Mouse (Mus musculus) heart, embryonic 15.5 days (tissue): ENCODE results near the gene Mroh2a. TPM values are rescaled to one million over a fixed set of nuclear protein-coding genes. Genes with fewer than 3 reads are reported as not detected.

Source experiments
- ATAC-seq: fragments of 200-750 bp; cut with Nextera tagmentation; replicated peaks from 2 replicates; pipeline ENCODE4 v1.8.0; 2017; ENCODE audit warnings: low read depth, moderate TSS enrichment; ENCODE audit not compliant: insufficient number of reproducible peaks, insufficient read depth, low FRiP score
- H3K27ac ChIP-seq: fragments of 300-500 bp; sonication (generic); 2 replicates; pipeline ENCODE4 v1.5.1; 2015; ENCODE audit warnings: mild to moderate bottlenecking, inconsistent platforms
- H3K27me3 ChIP-seq: fragments of 300-500 bp; sonication (generic); 2 replicates; pipeline ENCODE4 v1.6.1; 2015; ENCODE audit warnings: inconsistent platforms
- H3K36me3 ChIP-seq: fragments of 300-500 bp; sonication (generic); 2 replicates; pipeline ENCODE4 v1.6.1; 2015; ENCODE audit warnings: mild to moderate bottlenecking, inconsistent platforms
- H3K4me1 ChIP-seq: fragments of 300-500 bp; sonication (generic); replicated peaks from 2 replicates; pipeline ENCODE4 v1.6.1; 2015; ENCODE audit warnings: inconsistent platforms
- H3K4me2 ChIP-seq: fragments of 300-500 bp; sonication (generic); 2 replicates; pipeline ENCODE4 v1.6.1; 2015; ENCODE audit warnings: inconsistent platforms, mild to moderate bottlenecking, moderate library complexity
- H3K4me3 ChIP-seq: fragments of 300-500 bp; sonication (generic); 2 replicates; pipeline ENCODE4 v1.5.1; 2015; ENCODE audit warnings: mild to moderate bottlenecking, inconsistent platforms
- H3K9ac ChIP-seq: fragments of 300-500 bp; sonication (generic); 2 replicates; pipeline ENCODE4 v1.6.1; 2015; ENCODE audit warnings: mild to moderate bottlenecking, inconsistent platforms
- H3K9me3 ChIP-seq: fragments of 300-500 bp; sonication (generic); replicated peaks from 2 replicates; pipeline ENCODE4 v1.6.1; 2016; ENCODE audit warnings: inconsistent platforms
- WGBS: fragments of 180-500 bp; shearing (Covaris S2); methylation state at CpG from one replicate; pipeline ENCODE4 v1.1.7; 2015; ENCODE audit warnings: mixed read lengths; 5-methylcytosine and 5-hydroxymethylcytosine counted together
- polyA plus RNA-seq: library from polyadenylated mRNA; unstranded; fragments of >200 nt; fragmentation: Nextera tagmentation; extraction: Ambion mirVana; gene quantifications from 2 replicates; pipeline ENCODE4 v1.2.1, GENCODE M21; 2015

Gene Mroh2a
- 0.60 and 0.87 TPM in 2 replicates for polyA plus RNA-seq

GRCm38 (mm10) chr1:88226670-88227379 is at the start of gene Mroh2a:
Gene Mroh2a, plus strand, starts transcription at chr1:88226986.
- H3K9ac ChIP-seq = no peak within 1 kb of the TSS
- H3K4me1 ChIP-seq = no peaks in the 10 kb centered on the region
- no peak within 1 kb of the TSS for H3K4me2 ChIP-seq
- no peaks in the 10 kb centered on the region for H3K27me3 ChIP-seq
- H3K9me3 ChIP-seq = peaks cover 48% of the 10 kb centered on the region
- no peak for ATAC-seq
- no peak within 1 kb of the TSS for H3K27ac ChIP-seq
- WGBS = 46% methylated on average over 5 of the region's 5 CpGs
- H3K36me3 ChIP-seq = no peaks in the 10 kb centered on the region
- H3K4me3 ChIP-seq = no peak within 1 kb of the TSS

- H3K4me3 ChIP-seq = no peak overlapping the region
- no peaks in the 10 kb centered on the region for H3K36me3 ChIP-seq
- H3K4me1 ChIP-seq = no peaks in the 10 kb centered on the region
- peaks cover 5% of the 10 kb centered on the region; the same call in 1 of the 2 replicates for H3K9me3 ChIP-seq
- WGBS = 77% methylated on average over 1 of the region's 1 CpGs
- no peak overlapping the region for H3K27ac ChIP-seq
- H3K9ac ChIP-seq = no peak overlapping the region
- H3K4me2 ChIP-seq = no peak overlapping the region
- no peaks in the 10 kb centered on the region for H3K27me3 ChIP-seq
- ATAC-seq = no peak
These were observed 47.1 kb upstream of the Mroh2a start for GRCm38 (mm10) chr1:88179657-88180056.

- Histone ChIP-seq H3K4me2 (no peak overlapping the region), H3K27me3 (no peaks in the 10 kb centered on the region), H3K36me3 (no peaks in the 10 kb centered on the region), H3K27ac (no peak overlapping the region), H3K9me3 (no peaks in the 10 kb centered on the region), H3K4me3 (no peak overlapping the region), H3K4me1 (no peaks in the 10 kb centered on the region), H3K9ac (no peak overlapping the region)
- 75% methylated on average over 5 of the region's 5 CpGs for WGBS
- no peak for ATAC-seq
These were observed 40.4 kb upstream of the Mroh2a start for GRCm38 (mm10) chr1:88186325-88186935.

GRCm38 (mm10) chr1:88192136-88192535 is 34.6 kb upstream of the Mroh2a start:
- no peak overlapping the region for H3K4me3 ChIP-seq
- 66% methylated on average over 3 of the region's 3 CpGs for WGBS

GRCm38 (mm10) chr1:88195687-88196086 is 31.1 kb upstream of the Mroh2a start:
- Histone ChIP-seq H3K4me3 (no peak overlapping the region), H3K9me3 (no peaks in the 10 kb centered on the region), H3K36me3 (no peaks in the 10 kb centered on the region), H3K4me1 (no peaks in the 10 kb centered on the region), H3K9ac (no peak overlapping the region), H3K27me3 (no peaks in the 10 kb centered on the region), H3K27ac (no peak overlapping the region), H3K4me2 (no peak overlapping the region)
- ATAC-seq = no peak
- 90% methylated on average over 1 of the region's 1 CpGs for WGBS

More at GRCm38 (mm10) chr1:88192136-88192535, 34.6 kb upstream of the Mroh2a start:
- no peak for ATAC-seq
- H3K9me3 ChIP-seq = no peaks in the 10 kb centered on the region
- no peak overlapping the region for H3K9ac ChIP-seq
- no peaks in the 10 kb centered on the region for H3K36me3 ChIP-seq
- no peak overlapping the region for H3K4me2 ChIP-seq
- no peaks in the 10 kb centered on the region for H3K4me1 ChIP-seq
- no peak overlapping the region for H3K27ac ChIP-seq
- no peaks in the 10 kb centered on the region for H3K27me3 ChIP-seq

- Histone ChIP-seq H3K4me3 (no peak overlapping the region), H3K4me2 (no peak overlapping the region), H3K27me3 (no peaks in the 10 kb centered on the region), H3K9me3 (no peaks in the 10 kb centered on the region), H3K36me3 (no peaks in the 10 kb centered on the region), H3K27ac (no peak overlapping the region), H3K4me1 (no peaks in the 10 kb centered on the region), H3K9ac (no peak overlapping the region)
- ATAC-seq = no peak
- WGBS = 69% methylated on average over 3 of the region's 3 CpGs
These were observed 29.3 kb upstream of the Mroh2a start for GRCm38 (mm10) chr1:88197443-88197842.

GRCm38 (mm10) chr1:88199996-88200395 is 26.8 kb upstream of the Mroh2a start:
- Histone ChIP-seq H3K36me3 (no peaks in the 10 kb centered on the region), H3K4me2 (no peak overlapping the region), H3K9ac (no peak overlapping the region), H3K27me3 (no peaks in the 10 kb centered on the region), H3K9me3 (no peaks in the 10 kb centered on the region), H3K27ac (no peak overlapping the region), H3K4me1 (peaks cover under 1% of the 10 kb centered on the region; the same call in 1 of the 2 replicates), H3K4me3 (no peak overlapping the region)
- ATAC-seq = no peak
- WGBS = 62% methylated on average over 2 of the region's 2 CpGs

GRCm38 (mm10) chr1:88200456-88200855 is 26.3 kb upstream of the Mroh2a start, which contains the start of gene Ugt1a2:
Gene Ugt1a2, plus strand, starts transcription at chr1:88200601.
- WGBS = 74% methylated on average over 7 of the region's 7 CpGs
- Histone ChIP-seq H3K4me3 (no peak within 1 kb of the TSS), H3K27me3 (no peaks in the 10 kb centered on the region), H3K9ac (no peak within 1 kb of the TSS), H3K4me1 (peaks cover 5% of the 10 kb centered on the region; the same call in 1 of the 2 replicates), H3K4me2 (no peak within 1 kb of the TSS), H3K27ac (no peak within 1 kb of the TSS), H3K9me3 (no peaks in the 10 kb centered on the region), H3K36me3 (no peaks in the 10 kb centered on the region)
- no peak for ATAC-seq

- ATAC-seq = peak; percentile 95
- Histone ChIP-seq H3K36me3 (no peaks in the 10 kb centered on the region), H3K4me3 (peak within 1 kb of the TSS; percentile 56), H3K27ac (no peak within 1 kb of the TSS), H3K4me2 (peak within 1 kb of the TSS; percentile 91), H3K4me1 (peaks cover 9% of the 10 kb centered on the region), H3K27me3 (no peaks in the 10 kb centered on the region), H3K9ac (peak within 1 kb of the TSS; percentile 71), H3K9me3 (no peaks in the 10 kb centered on the region)
- 4% methylated on average over 62 of the region's 62 CpGs for WGBS
These were observed 21.4 kb upstream of the Mroh2a start, which contains the start of gene Dnajb3 for GRCm38 (mm10) chr1:88205294-88205922. Gene Dnajb3, minus strand, starts transcription at chr1:88205782.

- ATAC-seq = no peak
- Histone ChIP-seq H3K9me3 (peaks cover 7% of the 10 kb centered on the region), H3K27ac (no peak overlapping the region), H3K4me2 (no peak overlapping the region), H3K4me3 (no peak overlapping the region), H3K27me3 (no peaks in the 10 kb centered on the region), H3K4me1 (peaks cover 9% of the 10 kb centered on the region), H3K36me3 (no peaks in the 10 kb centered on the region), H3K9ac (no peak overlapping the region)
- 68% methylated on average over 2 of the region's 2 CpGs for WGBS
These were observed 19.8 kb upstream of the Mroh2a start for GRCm38 (mm10) chr1:88206843-88207479.

GRCm38 (mm10) chr1:88211812-88212211 is 15.0 kb upstream of the Mroh2a start, which contains the start of gene Ugt1a1:
Gene Ugt1a1, plus strand, starts transcription at chr1:88211959.
- Histone ChIP-seq H3K4me1 (no peaks in the 10 kb centered on the region), H3K4me2 (no peak within 1 kb of the TSS), H3K27me3 (no peaks in the 10 kb centered on the region), H3K9ac (no peak within 1 kb of the TSS), H3K27ac (no peak within 1 kb of the TSS), H3K4me3 (no peak within 1 kb of the TSS), H3K9me3 (peaks cover 47% of the 10 kb centered on the region), H3K36me3 (no peaks in the 10 kb centered on the region)
- no peak; the same call in 1 of the 2 replicates for ATAC-seq
- 61% methylated on average over 8 of the region's 8 CpGs for WGBS
